Mouse (Mus musculus): Measurements from ENCODE around the gene Grm2. TPM values are rescaled to one million over a fixed set of nuclear protein-coding genes. Genes with fewer than 3 reads are reported as not detected.

Grm2 gene
- polyA plus RNA-seq, 1 experiment from 2014 or later, result 25.9 TPM

DNA sequence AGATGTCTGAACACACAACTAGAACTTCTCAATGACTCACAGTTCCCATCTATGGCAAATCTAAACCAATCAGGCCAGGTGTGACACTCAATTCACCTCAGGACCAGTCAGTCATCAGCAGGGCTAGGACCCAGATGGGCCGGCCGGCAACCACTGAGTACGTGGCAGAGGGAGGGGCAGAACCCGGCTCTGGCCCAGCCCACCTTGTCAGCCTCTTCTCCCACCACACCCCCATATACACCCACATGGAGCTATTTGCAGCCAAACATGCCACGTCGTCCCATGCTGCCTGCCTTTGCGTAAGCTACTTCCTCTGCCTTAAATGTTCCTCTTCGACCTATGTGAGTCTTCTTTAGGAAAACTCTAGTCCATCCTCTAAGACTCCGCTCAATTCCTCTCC is 20.1 kb upstream of the Grm2 start:
- Histone ChIP-seq H3K4me3 (no peak overlapping the region), H3K27me3 (ENCODE audit: insufficient read depth, poor library complexity, severe bottlenecking) (no peaks in the 10 kb centered on the region), H3K27ac (no peak overlapping the region), H3K4me1 (replicated peaks) (no peaks in the 10 kb centered on the region), H3K9me3 (no peaks in the 10 kb centered on the region), H3K36me3 (peaks cover 48% of the 10 kb centered on the region)
- no peak for DNase-seq (ENCODE audit: low spot score)
- 76% methylated on average over 9 of the region's 9 CpGs for WGBS

DNA sequence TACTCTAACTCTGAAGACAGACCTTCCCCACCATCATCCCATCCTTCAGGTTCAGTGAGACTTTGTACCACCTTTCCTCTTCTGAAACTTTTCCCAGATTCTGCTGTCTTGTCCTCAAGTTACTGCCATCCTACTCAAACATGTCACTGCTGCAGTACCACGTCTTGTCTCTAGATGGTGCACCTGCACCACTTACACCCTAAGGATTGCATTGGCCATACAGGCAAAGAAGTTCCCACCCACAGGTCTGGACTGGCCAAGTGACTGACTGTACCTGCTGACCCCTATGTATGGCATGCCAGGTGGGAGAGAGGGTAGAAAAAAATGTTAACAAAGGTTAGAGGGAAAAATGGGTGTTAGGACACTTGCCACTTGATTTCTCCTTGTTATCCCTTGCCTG is 19.6 kb upstream of the Grm2 start:
- no peak overlapping the region for H3K27ac ChIP-seq
- no peaks in the 10 kb centered on the region for H3K27me3 ChIP-seq (ENCODE audit: insufficient read depth, poor library complexity, severe bottlenecking)
- H3K9me3 ChIP-seq, result no peaks in the 10 kb centered on the region
- peak; percentile 82 for DNase-seq (ENCODE audit: low spot score)
- H3K4me3 ChIP-seq, result no peak overlapping the region
- peaks cover 45% of the 10 kb centered on the region for H3K36me3 ChIP-seq
- 4% methylated on average over 1 of the region's 1 CpGs for WGBS
- H3K4me1 ChIP-seq (replicated peaks), result no peaks in the 10 kb centered on the region

DNA sequence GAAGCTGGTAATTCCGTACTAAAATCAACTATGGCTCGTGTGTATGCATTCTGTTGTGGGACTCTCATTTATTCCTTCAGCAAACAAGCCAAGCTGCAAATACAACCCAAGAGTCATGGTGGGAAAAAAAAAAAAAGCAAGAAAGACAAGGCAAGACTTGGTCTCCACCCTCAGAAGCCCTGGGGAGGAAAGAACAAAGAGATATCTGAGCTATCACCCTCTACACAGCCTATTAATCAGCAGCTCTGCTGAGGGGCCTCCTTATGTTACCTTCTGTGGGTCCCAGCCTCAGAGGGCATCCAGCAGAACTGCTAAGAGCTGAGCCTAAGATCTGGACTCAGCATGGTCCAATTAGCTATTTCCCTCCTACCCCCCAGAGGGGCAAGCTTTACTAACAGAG is 18.0 kb upstream of the Grm2 start:
- H3K4me1 ChIP-seq (replicated peaks), result no peaks in the 10 kb centered on the region
- H3K36me3 ChIP-seq, result peaks cover 33% of the 10 kb centered on the region
- no peaks in the 10 kb centered on the region for H3K9me3 ChIP-seq
- no peak overlapping the region for H3K27ac ChIP-seq
- 93% methylated on average over 2 of the region's 2 CpGs for WGBS
- DNase-seq (ENCODE audit: low spot score), result no peak
- H3K27me3 ChIP-seq (ENCODE audit: insufficient read depth, poor library complexity, severe bottlenecking), result no peaks in the 10 kb centered on the region
- H3K4me3 ChIP-seq, result no peak overlapping the region

DNA sequence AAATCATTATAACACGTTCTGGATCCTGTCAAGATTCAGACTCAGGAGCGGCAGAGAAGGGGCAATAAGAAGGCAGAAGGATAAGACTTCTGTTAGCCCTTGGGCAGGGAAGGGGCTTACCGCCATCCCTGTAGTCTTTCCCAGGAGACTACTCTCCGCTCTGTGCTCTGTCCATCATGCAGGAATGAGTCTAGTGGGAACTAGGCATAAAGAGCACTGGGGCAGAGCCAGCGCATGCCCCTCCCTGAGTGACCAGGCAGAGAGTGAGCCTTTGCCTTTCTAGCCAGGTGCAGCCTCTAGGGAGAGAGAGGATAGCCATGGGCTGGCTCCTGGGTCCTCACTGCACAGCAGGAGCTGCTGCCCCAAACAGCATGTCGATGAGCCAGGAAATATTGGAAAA is 9.0 kb upstream of the Grm2 start:
- WGBS, result 76% methylated on average over 6 of the region's 6 CpGs
- H3K4me3 ChIP-seq, result no peak overlapping the region
- H3K27me3 ChIP-seq (ENCODE audit: insufficient read depth, poor library complexity, severe bottlenecking), result no peaks in the 10 kb centered on the region
- peaks cover 33% of the 10 kb centered on the region for H3K4me1 ChIP-seq (replicated peaks)
- H3K36me3 ChIP-seq, result peaks cover 44% of the 10 kb centered on the region
- no peak for DNase-seq (ENCODE audit: low spot score)
- H3K27ac ChIP-seq, result peak overlapping the region; percentile 62; the same call in 1 of the 2 replicates
- H3K9me3 ChIP-seq, result no peaks in the 10 kb centered on the region

DNA sequence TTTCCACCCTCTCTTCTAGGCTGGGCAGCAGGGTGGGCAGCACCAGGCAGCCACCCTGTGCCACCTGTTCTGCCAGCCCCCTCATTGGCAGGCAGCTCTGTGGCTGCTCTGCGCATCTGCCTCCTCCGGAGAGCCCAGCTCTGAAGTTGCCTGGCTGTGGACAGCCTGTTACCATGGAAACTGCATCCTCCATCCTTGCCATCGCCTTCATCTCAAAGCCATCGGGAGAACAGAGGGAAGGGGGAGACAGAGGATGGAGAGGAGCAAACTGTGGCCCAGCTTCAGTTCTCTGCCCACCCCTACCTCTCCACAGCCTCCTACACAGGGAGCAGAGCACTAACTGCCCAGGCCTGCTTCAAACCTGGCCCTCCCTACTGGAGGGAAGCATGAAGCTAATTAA is 8.6 kb upstream of the Grm2 start:
- Histone ChIP-seq H3K4me3 (no peak overlapping the region), H3K27ac (peak overlapping the region; percentile 62; the same call in 1 of the 2 replicates)

GRCm38 (mm10) chr9:106663200-106663599 is 7.3 kb upstream of the Grm2 start:
- no peak for DNase-seq (ENCODE audit: low spot score)
- Histone ChIP-seq H3K27ac (no peak overlapping the region), H3K4me3 (no peak overlapping the region), H3K9me3 (no peaks in the 10 kb centered on the region), H3K27me3 (ENCODE audit: insufficient read depth, poor library complexity, severe bottlenecking) (no peaks in the 10 kb centered on the region), H3K4me1 (replicated peaks) (peaks cover 49% of the 10 kb centered on the region), H3K36me3 (peaks cover 58% of the 10 kb centered on the region)
- 87% methylated on average over 6 of the region's 6 CpGs for WGBS

More for the DNA sequence above, 8.6 kb upstream of the Grm2 start:
- no peak for DNase-seq (ENCODE audit: low spot score)
- WGBS, result 67% methylated on average over 4 of the region's 4 CpGs
- Histone ChIP-seq H3K9me3 (no peaks in the 10 kb centered on the region), H3K27me3 (ENCODE audit: insufficient read depth, poor library complexity, severe bottlenecking) (no peaks in the 10 kb centered on the region), H3K36me3 (peaks cover 45% of the 10 kb centered on the region), H3K4me1 (replicated peaks) (peaks cover 37% of the 10 kb centered on the region)

- DNase-seq (ENCODE audit: low spot score), result no peak
- peaks cover 46% of the 10 kb centered on the region for H3K36me3 ChIP-seq
- peaks cover 75% of the 10 kb centered on the region for H3K4me1 ChIP-seq (replicated peaks)
- WGBS, result 74% methylated on average over 1 of the region's 1 CpGs
- peak overlapping the region; percentile 84 for H3K27ac ChIP-seq
- peaks cover 21% of the 10 kb centered on the region for H3K27me3 ChIP-seq (ENCODE audit: insufficient read depth, poor library complexity, severe bottlenecking)
- H3K9me3 ChIP-seq, result no peaks in the 10 kb centered on the region
- no peak overlapping the region for H3K4me3 ChIP-seq
Observed at GRCm38 (mm10) chr9:106659935-106660334, 4.1 kb upstream of the Grm2 start.

DNA sequence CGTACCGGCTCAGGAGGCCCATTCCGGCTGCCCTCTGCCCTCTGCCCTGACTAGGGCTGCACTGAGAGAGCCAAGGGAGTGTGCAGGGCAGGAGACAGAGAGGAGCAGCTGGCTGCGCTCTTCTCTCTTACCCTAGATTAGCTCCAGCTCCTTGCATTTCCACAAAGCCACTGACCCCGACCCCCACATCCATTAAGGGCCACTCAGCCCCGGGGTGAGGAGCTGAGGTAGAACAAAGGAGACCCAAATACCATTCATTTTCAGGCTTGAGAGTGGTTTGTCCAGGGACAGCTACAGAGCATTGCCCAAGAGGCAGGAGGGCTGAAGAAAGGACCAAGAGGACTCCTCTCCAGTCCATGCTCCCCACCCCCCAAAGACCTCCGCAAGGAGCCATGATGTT is 3.6 kb upstream of the Grm2 start:
- WGBS, result 34% methylated on average over 7 of the region's 7 CpGs
- peak; percentile 71 for DNase-seq (ENCODE audit: low spot score)
- Histone ChIP-seq H3K9me3 (no peaks in the 10 kb centered on the region), H3K27me3 (ENCODE audit: insufficient read depth, poor library complexity, severe bottlenecking) (peaks cover 26% of the 10 kb centered on the region), H3K36me3 (peaks cover 42% of the 10 kb centered on the region), H3K4me3 (no peak overlapping the region), H3K4me1 (replicated peaks) (peaks cover 74% of the 10 kb centered on the region), H3K27ac (peak overlapping the region; percentile 84)

GRCm38 (mm10) chr9:106657592-106657991 is 1.7 kb upstream of the Grm2 start:
- Histone ChIP-seq H3K4me1 (replicated peaks) (peaks cover 80% of the 10 kb centered on the region), H3K36me3 (peaks cover 40% of the 10 kb centered on the region), H3K4me3 (no peak overlapping the region), H3K9me3 (no peaks in the 10 kb centered on the region), H3K27me3 (ENCODE audit: insufficient read depth, poor library complexity, severe bottlenecking) (peaks cover 35% of the 10 kb centered on the region), H3K27ac (peak overlapping the region; percentile 84)
- 37% methylated on average over 5 of the region's 5 CpGs for WGBS
- no peak for DNase-seq (ENCODE audit: low spot score)

GRCm38 (mm10) chr9:106656820-106657219 is 938 bp upstream of the Grm2 start:
- no peaks in the 10 kb centered on the region for H3K9me3 ChIP-seq
- H3K27me3 ChIP-seq (ENCODE audit: insufficient read depth, poor library complexity, severe bottlenecking), result peaks cover 35% of the 10 kb centered on the region
- WGBS, result 28% methylated on average over 5 of the region's 5 CpGs
- H3K27ac ChIP-seq, result peak overlapping the region; percentile 84
- H3K36me3 ChIP-seq, result peaks cover 33% of the 10 kb centered on the region
- H3K4me3 ChIP-seq, result 0 out of 2 replicates have a peak overlapping the region, but pooled peaks have one; percentile 4
- DNase-seq (ENCODE audit: low spot score), result peak; percentile 25
- peaks cover 82% of the 10 kb centered on the region for H3K4me1 ChIP-seq (replicated peaks)

DNA sequence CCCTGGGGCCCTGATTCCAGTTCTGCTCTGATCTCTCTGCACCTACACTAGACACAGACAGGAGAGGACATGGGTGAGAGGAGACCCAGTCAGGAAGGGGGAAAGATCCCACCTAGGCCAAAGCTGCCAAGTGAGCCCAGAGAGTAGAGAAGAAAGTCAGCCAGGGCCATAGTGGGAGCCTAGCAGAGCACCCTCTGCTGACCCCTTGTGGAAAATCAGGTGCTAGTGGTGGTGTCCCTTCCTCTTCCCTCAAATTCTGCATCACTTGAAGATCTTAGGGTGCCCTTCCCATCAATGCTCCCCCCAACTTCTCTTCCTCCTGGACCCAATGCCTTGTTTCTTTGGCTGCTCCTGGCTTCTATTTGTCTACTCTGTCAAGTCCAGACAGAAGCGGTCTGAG is 3.2 kb downstream of the Grm2 start:
- H3K27me3 ChIP-seq (ENCODE audit: insufficient read depth, poor library complexity, severe bottlenecking), result peaks cover 35% of the 10 kb centered on the region
- H3K4me3 ChIP-seq, result peak overlapping the region; percentile 24
- H3K4me1 ChIP-seq (replicated peaks), result peaks cover 43% of the 10 kb centered on the region
- no peaks in the 10 kb centered on the region for H3K9me3 ChIP-seq
- DNase-seq (ENCODE audit: low spot score), result peak; percentile 14
- no peak overlapping the region for H3K27ac ChIP-seq
- WGBS, result 73% methylated on average over 1 of the region's 1 CpGs
- peaks cover 10% of the 10 kb centered on the region for H3K36me3 ChIP-seq

GRCm38 (mm10) chr9:106647226-106647625 is 8.7 kb downstream of the Grm2 start:
- 69% methylated on average over 27 of the region's 27 CpGs for WGBS

DNA sequence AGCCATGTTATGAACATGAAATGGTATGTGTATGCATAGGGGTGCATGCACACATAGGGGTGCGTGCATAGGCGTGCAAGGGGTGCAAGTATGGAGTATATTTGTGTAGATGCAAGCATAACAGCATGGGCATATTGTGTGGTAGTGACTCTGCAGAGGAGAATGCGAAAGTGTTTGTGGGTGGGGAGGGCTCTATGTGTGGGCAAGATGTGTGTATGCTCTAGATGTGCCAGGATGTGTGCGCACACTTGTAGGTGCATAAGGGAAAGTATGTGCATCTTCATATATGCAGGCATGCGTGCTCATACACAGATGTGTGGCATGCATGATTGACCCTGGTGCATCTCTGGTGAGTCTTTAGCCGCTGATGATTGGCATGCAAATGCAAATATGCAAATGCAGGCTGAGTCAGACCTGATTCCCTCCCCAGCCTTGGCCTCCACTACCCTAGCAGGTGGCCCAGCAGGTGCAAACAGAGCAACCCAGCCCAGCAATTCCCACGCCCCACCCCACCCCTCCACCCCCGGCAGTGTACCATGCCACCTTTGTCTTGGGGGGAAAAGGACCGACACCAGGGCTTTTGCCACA is 10.1 kb downstream of the Grm2 start:
- H3K9me3 ChIP-seq, result no peaks in the 10 kb centered on the region
- H3K4me1 ChIP-seq (replicated peaks), result no peaks in the 10 kb centered on the region; the same call in 1 of the 2 replicates
- 83% methylated on average over 9 of the region's 9 CpGs for WGBS
- H3K36me3 ChIP-seq, result peaks cover 28% of the 10 kb centered on the region
- no peak overlapping the region for H3K27ac ChIP-seq
- peaks cover 3% of the 10 kb centered on the region; the same call in 1 of the 2 replicates for H3K27me3 ChIP-seq (ENCODE audit: insufficient read depth, poor library complexity, severe bottlenecking)
- DNase-seq (ENCODE audit: low spot score), result no peak
- no peak overlapping the region for H3K4me3 ChIP-seq

More at GRCm38 (mm10) chr9:106647226-106647625, 8.7 kb downstream of the Grm2 start:
- Histone ChIP-seq H3K36me3 (peaks cover 28% of the 10 kb centered on the region), H3K27me3 (ENCODE audit: insufficient read depth, poor library complexity, severe bottlenecking) (peaks cover 3% of the 10 kb centered on the region; the same call in 1 of the 2 replicates), H3K4me1 (replicated peaks) (0 out of 2 replicates have a peak, but pooled peaks cover 2% of the 10 kb centered on the region), H3K4me3 (no peak overlapping the region), H3K9me3 (no peaks in the 10 kb centered on the region), H3K27ac (no peak overlapping the region)
- no peak for DNase-seq (ENCODE audit: low spot score)
